Mouse (Mus musculus): Measurements from ENCODE around the gene Rcsd1. TPM values are rescaled to one million over a fixed set of nuclear protein-coding genes. Genes with fewer than 3 reads are reported as not detected.

Gene Rcsd1
- total and polyA plus RNA-seq, 3 experiments: 22.7 to 81.1 (median 35.7) TPM

GRCm38 (mm10) chr1:165711914-165712313 lies 2.4 kb upstream of the Rcsd1 start:
- no peaks in the 10 kb centered on the region for H3K27me3 ChIP-seq (replicated peaks)
- H3K4me1 ChIP-seq (ENCODE audit: control insufficient read depth in 1 of 2, insufficient read depth in 2 of 2): peaks cover 21 to 60% of the 10 kb centered on the region in 2 experiments
- no peak overlapping the region for H3K27ac ChIP-seq (ENCODE audit: insufficient read depth, low read depth)
- H3K4me3 ChIP-seq (replicated peaks in 1 of 3; ENCODE audit: low read depth in 2 of 3, low read length in 2 of 3, poor library complexity in 1 of 3): no peak overlapping the region
- H3K4me2 ChIP-seq (ENCODE audit: insufficient read depth, low read depth, poor library complexity, severe bottlenecking): no peak overlapping the region
- no peaks in the 10 kb centered on the region for H3K79me2 ChIP-seq (replicated peaks; ENCODE audit: control insufficient read depth, extremely low read depth, insufficient read depth, poor library complexity, severe bottlenecking)
- in situ Hi-C loops (cut with MboI; ENCODE audit: low pct_ligation_motif_present, low pct_unique_long_range_greater_than_20kb, low sequenced_read_pairs) (no loop called here), dilution Hi-C loops (cut with MboI; ENCODE audit: extremely low pct_ligation_motif_present, extremely low pct_unique_long_range_greater_than_20kb, low sequenced_read_pairs) (no loop called here)
- H3K9me3 ChIP-seq (replicated peaks; ENCODE audit: low read length): no peaks in the 10 kb centered on the region
- no peaks in the 10 kb centered on the region for H3K36me3 ChIP-seq (replicated peaks in 1 of 2; ENCODE audit: control insufficient read depth in 1 of 2, insufficient read depth in 1 of 2, low read length in 1 of 2)
- H3K9ac ChIP-seq (ENCODE audit: insufficient read depth, low read depth): no peak overlapping the region
- DNase-seq (ENCODE audit: extremely low read depth): no peak
- no peak for TF ChIP-seq MAX (IDR thresholded peaks at IDR 0.05; ENCODE audit: low read length)
- TF ChIP-seq CHD2 (IDR thresholded peaks at IDR 0.05; ENCODE audit: low read length): no peak
- no peak for TF ChIP-seq ZC3H11A (IDR thresholded peaks at IDR 0.05; ENCODE audit: low read depth, low read length)
- TF ChIP-seq E2F4 (IDR thresholded peaks at IDR 0.05; ENCODE audit: insufficient replicate concordance, low read depth, low read length): no peak
- TF ChIP-seq MYC (IDR thresholded peaks at IDR 0.05; ENCODE audit: low read depth, low read length): no peak
- no peak for TF ChIP-seq CHD1 (IDR thresholded peaks at IDR 0.05; ENCODE audit: low read depth, low read length)
- TF ChIP-seq RAD21 (IDR thresholded peaks at IDR 0.05; ENCODE audit: low read depth, low read length): no peak
- no peak for TF ChIP-seq ZNF384 (IDR thresholded peaks at IDR 0.05; ENCODE audit: low read depth, low read length)
- no peak for TF ChIP-seq TBP (conservative IDR thresholded peaks at IDR 0.05; ENCODE audit: low read depth, low read length)
- TF ChIP-seq CTCF (conservative IDR thresholded peaks at IDR 0.05 in 1 of 2, IDR thresholded peaks at IDR 0.05 in 1 of 2; ENCODE audit: low read depth in 2 of 2, low read length in 2 of 2): no peak
- no peak for TF ChIP-seq JUN (IDR thresholded peaks at IDR 0.05; ENCODE audit: insufficient read depth, low read depth, low read length)
- TF ChIP-seq PAX5 (IDR thresholded peaks at IDR 0.05; ENCODE audit: low read length): no peak
- no peak for TF ChIP-seq MEF2A (IDR thresholded peaks at IDR 0.05; ENCODE audit: borderline replicate concordance, low read depth, low read length)
- no peak for TF ChIP-seq NRF1 (IDR thresholded peaks at IDR 0.05; ENCODE audit: low read depth, low read length)
- no peak for TF ChIP-seq POLR2AphosphoS2 (IDR thresholded peaks at IDR 0.05; ENCODE audit: low read depth, low read length)
- TF ChIP-seq POLR2A (IDR thresholded peaks at IDR 0.05; ENCODE audit: low read depth, low read length): no peak
- no peak for TF ChIP-seq ELF1 (IDR thresholded peaks at IDR 0.05; ENCODE audit: low read depth, low read length)
- no peak for TF ChIP-seq IRF4 (IDR thresholded peaks at IDR 0.05; ENCODE audit: low read depth, low read length)
- TF ChIP-seq USF2 (conservative IDR thresholded peaks at IDR 0.05; ENCODE audit: low read depth, low read length): no peak

- DNase-seq (ENCODE audit: extremely low read depth): no peak
- in situ Hi-C loops (cut with MboI; ENCODE audit: low pct_ligation_motif_present, low pct_unique_long_range_greater_than_20kb, low sequenced_read_pairs) (no loop called here), dilution Hi-C loops (cut with MboI; ENCODE audit: extremely low pct_ligation_motif_present, extremely low pct_unique_long_range_greater_than_20kb, low sequenced_read_pairs) (no loop called here)
- Histone ChIP-seq H3K27me3 (replicated peaks) (no peaks in the 10 kb centered on the region), H3K27ac (ENCODE audit: insufficient read depth, low read depth) (peak overlapping the region; percentile 16; the same call in 1 of the 2 replicates), H3K36me3 (replicated peaks in 1 of 2; ENCODE audit: control insufficient read depth in 1 of 2, insufficient read depth in 1 of 2, low read length in 1 of 2) (peaks cover 0 to 8% of the 10 kb centered on the region in 2 experiments), H3K4me2 (ENCODE audit: insufficient read depth, low read depth, poor library complexity, severe bottlenecking) (peak overlapping the region; percentile 61), H3K79me2 (replicated peaks; ENCODE audit: control insufficient read depth, extremely low read depth, insufficient read depth, poor library complexity, severe bottlenecking) (peaks cover 4% of the 10 kb centered on the region), H3K4me3 (replicated peaks in 1 of 3; ENCODE audit: low read depth in 2 of 3, low read length in 2 of 3, poor library complexity in 1 of 3) (peak overlapping the region; percentile 62 to 85 (median 77)), H3K4me1 (ENCODE audit: control insufficient read depth in 1 of 2, insufficient read depth in 2 of 2) (peaks cover 29 to 68% of the 10 kb centered on the region in 2 experiments), H3K9me3 (replicated peaks; ENCODE audit: low read length) (no peaks in the 10 kb centered on the region), H3K9ac (ENCODE audit: insufficient read depth, low read depth) (peak overlapping the region; percentile 21; the same call in 1 of the 2 replicates)
- TF ChIP-seq ZMIZ1 (IDR thresholded peaks at IDR 0.05; ENCODE audit: low read depth, low read length) (no peak), ZC3H11A (IDR thresholded peaks at IDR 0.05; ENCODE audit: low read depth, low read length) (no peak), PAX5 (IDR thresholded peaks at IDR 0.05; ENCODE audit: low read length) (no peak)
Measured at GRCm38 (mm10) chr1:165708686-165709380, 724 bp downstream of the Rcsd1 start.
